Mouse (Mus musculus) layer of hippocampus, postnatal 14 days (tissue): ENCODE results near the gene Stx17. TPM values are rescaled to one million over a fixed set of nuclear protein-coding genes. Genes with fewer than 3 reads are reported as not detected.

Experiments used
- DNase-seq, 2 experiments: peaks; one replicate each; pipeline ENCODE4 v3.0.0; 2021 to 2022; ENCODE audit warnings: low spot score in 2 of 2, mixed read lengths in 1 of 2
- microRNA-seq, 2 experiments: library from miRNA; unstranded; fragments of <30 nt; microRNA quantifications; one replicate each; pipeline ENCODE4 v1.2.0; 2021
- total RNA-seq, 2 experiments: library from RNA; stranded (reverse); gene quantifications; 2 replicates each; pipeline ENCODE4 v1.2.3; 2021

The Stx17 gene
- total RNA-seq, 2 experiments from 2014 or later = 24.7 to 28.4 TPM

- DNase-seq = no peak
Measured at GRCm38 (mm10) chr4:48155864-48156263, 31.1 kb downstream of the Stx17 start.

- no peak for DNase-seq
Measured at GRCm38 (mm10) chr4:48160386-48160785, 35.7 kb downstream of the Stx17 start.

DNA sequence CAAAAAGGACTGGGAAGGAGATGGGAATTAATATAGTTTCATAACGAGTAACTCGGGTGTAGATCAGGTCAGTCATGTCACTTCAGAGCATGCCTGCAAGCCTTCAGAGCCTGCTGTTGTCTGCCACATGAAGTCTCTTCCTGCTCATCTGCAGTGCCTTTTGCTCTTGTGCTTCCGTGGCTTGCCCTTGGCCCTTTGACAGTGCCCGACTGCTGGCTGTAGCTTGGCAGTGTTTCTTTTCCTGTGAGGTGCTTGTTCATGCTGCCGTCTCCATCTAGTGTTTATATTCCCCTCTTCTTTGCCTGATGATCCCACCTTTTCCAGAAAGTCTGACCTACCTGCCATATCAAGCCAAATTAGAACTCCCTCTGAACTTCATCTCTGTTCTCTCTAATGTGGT lies 39.1 kb downstream of the Stx17 start:
- no peak for DNase-seq

DNA sequence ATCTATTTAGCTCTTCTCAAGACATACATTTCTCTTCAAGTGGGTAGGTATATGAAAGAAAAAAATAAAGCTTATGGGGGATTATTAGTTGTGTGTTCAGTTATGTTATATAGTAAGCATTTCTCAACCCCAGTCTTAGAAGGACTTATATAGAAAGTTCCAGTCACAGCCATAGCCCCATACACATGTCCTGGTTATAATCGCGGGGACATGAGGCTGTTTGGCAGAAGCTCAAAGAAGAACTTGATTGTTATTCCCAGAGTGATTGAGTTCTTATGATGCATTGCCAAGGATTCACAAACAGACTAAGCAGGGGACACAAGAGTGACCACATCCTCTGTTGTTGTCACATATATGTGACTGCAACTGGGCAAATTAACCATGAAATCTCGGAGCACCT lies 51.0 kb downstream of the Stx17 start:
- no peak for DNase-seq

GRCm38 (mm10) chr4:48180922-48181321 lies 56.2 kb downstream of the Stx17 start:
- DNase-seq = no peak

DNA sequence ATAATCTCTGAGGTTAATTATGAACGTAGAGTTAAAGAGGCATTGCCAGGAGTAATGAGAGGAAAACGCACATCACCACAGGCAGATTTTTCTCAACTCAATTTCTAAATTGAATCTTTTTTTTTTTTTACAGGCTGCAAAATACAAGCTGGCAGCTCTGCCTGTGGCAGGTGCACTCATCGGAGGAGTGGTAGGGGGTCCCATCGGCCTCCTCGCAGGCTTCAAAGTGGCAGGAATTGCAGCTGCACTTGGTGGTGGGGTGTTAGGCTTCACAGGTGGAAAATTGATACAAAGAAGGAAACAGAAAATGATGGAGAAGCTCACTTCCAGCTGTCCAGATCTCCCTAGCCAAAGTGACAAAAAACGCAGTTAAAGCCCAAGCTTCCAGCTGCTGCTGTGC lies 56.7 kb downstream of the Stx17 start:
- no peak for DNase-seq

GRCm38 (mm10) chr4:48182115-48182806 lies 57.5 kb downstream of the Stx17 start:
- no peak for DNase-seq

GRCm38 (mm10) chr4:48197925-48198324 lies 73.2 kb downstream of the Stx17 start:
- no peak for DNase-seq

DNA sequence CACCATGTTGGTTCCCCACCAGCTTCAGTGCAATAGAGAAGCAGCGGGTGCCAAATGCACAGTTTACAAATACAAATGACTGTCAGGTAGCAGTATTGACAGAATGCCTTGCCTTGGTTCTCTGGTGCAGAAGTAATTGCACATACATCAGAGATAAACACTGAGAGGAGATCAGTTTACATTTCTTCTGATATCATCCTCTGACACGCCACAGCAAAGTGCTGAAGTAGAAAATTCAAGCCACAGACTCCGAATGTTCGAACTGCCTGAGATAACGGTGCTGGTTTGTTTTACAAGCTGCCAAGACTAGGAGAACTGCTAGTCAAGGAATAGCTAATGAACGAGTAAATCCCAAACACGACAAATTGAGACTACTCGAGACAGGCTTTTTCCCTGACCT lies 73.7 kb downstream of the Stx17 start:
- no peak for DNase-seq

- DNase-seq = no peak
Measured at GRCm38 (mm10) chr4:48203564-48203963, 78.8 kb downstream of the Stx17 start.

GRCm38 (mm10) chr4:48225173-48225572 lies 100.5 kb downstream of the Stx17 start:
- DNase-seq = peak; percentile 30 to 55

GRCm38 (mm10) chr4:48225604-48226003 lies 100.9 kb downstream of the Stx17 start:
- DNase-seq = no peak

GRCm38 (mm10) chr4:48226800-48227199 lies 102.1 kb downstream of the Stx17 start:
- DNase-seq = no peak

Small RNA genes within 50 kb of the gene (microRNA-seq; reads per million reads assigned to microRNA genes)
- 0 reads per million in 2 experiments for gene Mir1958

Other genes starting within 250 kb of the Stx17 start
- 10 to 100 TPM; 90.2 to 95.4 TPM for gene Nr4a3, start 79.8 kb upstream of the Stx17 start, total RNA-seq
- 10 to 100 TPM; 38.3 to 40.8 TPM for gene Erp44, start 154.6 kb downstream of the Stx17 start, total RNA-seq
- gene Invs, start 154.8 kb downstream of the Stx17 start, total RNA-seq = 10 to 100 TPM; 11.9 to 12.9 TPM